Mouse (Mus musculus) cerebral cortex, adult 2 months (tissue): ENCODE measurements around the gene Fmnl2.

Experiments
- WGBS: fragments of 180-500 bp; shearing (Covaris S2); methylation state at CpG from one replicate; pipeline ENCODE4 v1.1.7; 2018; 5-methylcytosine and 5-hydroxymethylcytosine counted together

The Fmnl2 gene

DNA sequence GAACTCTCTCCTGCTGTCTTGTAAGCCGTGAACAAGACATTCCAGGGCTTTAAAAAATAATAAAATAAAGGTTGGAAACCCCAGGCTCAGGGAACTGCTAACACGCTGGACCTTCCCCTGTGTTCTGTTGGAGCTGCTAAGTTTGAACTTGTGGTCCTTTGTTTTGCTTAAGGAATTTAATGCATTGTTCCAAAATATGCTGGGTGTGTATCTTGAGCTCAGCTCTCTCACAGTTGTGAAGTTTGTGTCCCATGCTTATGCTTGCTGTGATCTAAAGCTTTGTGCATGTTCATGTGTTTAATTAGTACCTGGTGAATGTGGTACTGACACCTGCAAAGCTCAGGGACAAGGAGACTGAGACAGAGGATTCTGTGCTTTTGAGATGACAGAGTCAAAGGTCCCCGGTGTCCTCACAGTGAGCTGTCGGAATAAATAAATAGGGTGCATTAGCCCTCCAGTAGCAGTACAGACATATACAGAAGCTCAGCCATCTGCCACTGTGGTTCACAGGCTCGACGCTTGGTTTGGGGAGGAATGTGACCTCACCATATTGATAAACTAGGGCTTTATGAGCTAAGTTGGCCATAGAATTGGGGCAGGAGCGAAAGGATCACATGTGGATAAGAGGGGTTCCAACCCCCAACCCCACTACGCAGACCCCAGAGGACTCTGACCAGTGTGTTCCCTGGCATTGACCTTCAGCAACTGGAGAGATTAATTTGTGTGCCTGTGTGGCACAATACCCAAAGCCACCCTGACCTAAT, 100.3 kb downstream of the Fmnl2 start:
- WGBS = 76% methylated on average over 8 of the region's 8 CpGs

DNA sequence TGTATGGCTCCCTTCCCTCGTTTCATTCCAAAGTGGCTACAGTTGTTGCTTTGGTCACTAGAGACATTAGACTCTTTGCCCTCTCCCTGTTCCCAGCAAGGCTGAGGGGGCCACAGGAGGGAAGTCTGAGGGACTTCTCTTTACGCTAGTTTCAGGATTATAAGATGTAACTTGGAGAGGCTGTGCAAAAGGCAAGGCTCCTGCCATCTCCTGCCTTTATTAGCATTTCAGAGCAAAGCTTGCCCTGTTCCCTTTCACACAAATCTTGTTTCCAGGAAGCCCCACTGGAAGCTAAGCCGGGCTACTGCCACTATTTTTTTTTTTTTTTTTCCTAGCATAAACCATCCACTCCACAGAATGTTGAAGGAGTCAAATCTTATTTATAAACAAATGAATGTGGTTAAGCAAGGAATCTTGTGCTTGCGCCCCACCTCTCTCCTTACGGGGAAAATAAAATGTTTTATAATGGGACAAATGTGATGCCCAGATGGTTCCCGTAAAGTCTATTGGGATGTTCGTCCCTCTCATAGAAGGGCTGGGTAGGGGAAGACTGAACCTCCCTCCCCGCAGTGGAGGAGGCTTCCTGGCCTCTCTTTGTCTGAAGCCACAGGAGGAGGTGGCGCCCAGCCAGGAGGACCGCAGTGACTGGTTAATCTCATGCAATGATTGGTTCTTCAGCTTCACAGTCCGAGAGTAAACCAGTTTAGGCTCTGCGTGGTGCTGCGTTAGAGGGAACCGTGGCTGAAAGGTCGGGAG, 101.1 kb downstream of the Fmnl2 start:
- 26% methylated on average over 15 of the region's 15 CpGs for WGBS

DNA sequence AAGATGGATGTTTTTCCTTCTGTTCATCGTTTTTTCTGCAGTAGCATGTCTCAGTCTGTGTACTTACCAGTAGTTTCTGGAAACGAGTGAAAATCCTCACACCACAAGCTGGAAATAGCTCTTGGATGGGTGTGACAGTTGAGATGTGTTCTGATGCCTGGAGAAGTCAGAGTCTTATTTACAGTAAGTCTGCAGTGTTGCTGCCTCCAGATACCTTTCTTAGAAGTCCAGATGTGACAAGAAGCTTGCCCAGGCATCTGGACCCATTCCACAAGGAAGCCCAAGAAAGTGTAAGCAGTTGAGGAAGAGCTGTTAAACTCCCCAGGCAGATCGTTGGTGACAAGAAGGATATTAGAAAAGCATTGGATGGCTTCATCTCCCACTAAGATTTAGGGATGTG, 102.3 kb downstream of the Fmnl2 start:
- 26% methylated on average over 3 of the region's 3 CpGs for WGBS

DNA sequence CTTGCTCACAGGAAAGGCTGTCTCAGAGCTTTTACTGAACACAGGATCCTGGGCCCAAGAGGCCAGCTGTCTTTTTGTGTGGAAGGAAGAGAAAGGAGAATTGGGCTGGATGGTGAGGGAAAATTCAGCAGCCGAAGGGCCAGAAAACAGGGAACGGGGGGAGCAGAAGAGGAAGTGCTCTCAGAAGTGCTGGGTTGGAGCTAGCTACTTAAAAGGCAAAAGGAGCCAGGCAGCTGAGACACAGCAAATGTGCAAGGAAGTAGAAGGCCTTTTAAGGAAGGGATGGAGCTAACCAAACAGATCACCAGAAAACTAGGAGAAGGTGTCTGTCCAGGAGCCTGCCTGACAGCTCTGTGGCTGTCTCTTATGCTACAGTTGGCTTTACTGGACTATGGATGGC, 103.0 kb downstream of the Fmnl2 start:
- WGBS = 43% methylated on average over 2 of the region's 2 CpGs

DNA sequence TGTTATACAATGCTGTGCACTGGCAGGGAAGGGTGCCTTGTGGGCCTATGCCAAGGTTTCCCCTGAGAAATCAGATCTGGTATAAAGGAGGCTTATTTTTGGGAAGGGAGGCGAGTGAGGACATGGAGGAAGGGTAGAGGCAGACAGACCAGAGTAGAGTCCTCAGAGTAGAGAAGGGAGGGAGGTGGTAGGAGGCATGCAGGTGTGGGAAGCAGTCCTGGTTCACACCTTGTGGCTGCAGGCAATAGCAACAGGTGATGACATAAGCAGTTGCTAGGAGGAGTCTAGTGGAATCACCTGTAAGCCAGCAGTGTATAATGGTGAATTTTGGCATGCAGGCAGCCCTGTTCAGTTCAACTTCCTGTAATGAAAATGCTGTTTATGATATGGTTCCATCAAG, 105.8 kb downstream of the Fmnl2 start:
- WGBS = 45% methylated on average over 1 of the region's 1 CpGs

DNA sequence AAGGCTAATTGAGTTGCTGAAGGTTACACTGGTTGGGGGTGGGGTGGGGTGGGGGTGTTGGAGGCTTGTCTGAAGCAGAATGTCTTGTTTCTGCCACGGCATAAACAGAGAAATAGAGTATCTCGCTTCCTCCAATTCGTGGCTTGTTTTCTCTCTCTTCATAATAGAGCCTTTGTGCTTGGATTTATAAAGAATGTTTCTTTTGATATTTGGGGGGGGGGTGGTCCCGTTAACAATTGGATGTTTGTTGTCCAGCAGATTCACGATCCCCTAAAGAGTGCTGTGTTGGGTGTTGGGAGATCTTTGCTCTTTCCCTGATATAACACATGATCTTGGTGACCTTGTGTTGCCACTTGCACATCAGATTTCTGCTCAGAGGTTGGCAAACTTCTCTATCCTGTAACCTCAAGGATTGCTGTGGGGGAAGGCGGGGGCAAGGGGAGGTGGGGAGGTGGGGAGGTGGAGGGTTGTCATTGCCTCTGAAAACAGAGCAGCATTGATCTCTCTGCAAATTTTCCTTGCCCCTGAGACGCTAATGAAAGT, 106.8 kb downstream of the Fmnl2 start:
- WGBS = 56% methylated on average over 7 of the region's 7 CpGs

DNA sequence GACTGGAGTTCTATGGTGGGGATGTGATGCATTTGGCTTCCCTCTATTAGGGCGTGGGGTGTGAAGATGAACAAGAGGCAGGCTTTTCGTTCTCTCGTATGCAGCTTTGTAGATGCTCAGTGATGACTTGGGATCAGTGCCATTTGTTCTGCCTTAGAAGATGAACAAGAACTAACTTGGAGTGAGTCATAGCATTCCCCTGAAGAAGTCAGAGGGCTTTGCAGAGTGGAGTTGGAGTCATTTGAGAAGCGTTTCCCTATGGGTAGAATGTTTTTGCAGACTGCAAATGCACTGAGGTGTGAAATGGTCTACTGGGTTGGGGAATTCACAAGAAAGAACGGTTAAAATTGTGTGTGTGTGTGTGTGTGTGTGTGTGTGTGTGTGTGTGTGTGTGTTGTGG, 108.6 kb downstream of the Fmnl2 start:
- WGBS = 48% methylated on average over 5 of the region's 5 CpGs

DNA sequence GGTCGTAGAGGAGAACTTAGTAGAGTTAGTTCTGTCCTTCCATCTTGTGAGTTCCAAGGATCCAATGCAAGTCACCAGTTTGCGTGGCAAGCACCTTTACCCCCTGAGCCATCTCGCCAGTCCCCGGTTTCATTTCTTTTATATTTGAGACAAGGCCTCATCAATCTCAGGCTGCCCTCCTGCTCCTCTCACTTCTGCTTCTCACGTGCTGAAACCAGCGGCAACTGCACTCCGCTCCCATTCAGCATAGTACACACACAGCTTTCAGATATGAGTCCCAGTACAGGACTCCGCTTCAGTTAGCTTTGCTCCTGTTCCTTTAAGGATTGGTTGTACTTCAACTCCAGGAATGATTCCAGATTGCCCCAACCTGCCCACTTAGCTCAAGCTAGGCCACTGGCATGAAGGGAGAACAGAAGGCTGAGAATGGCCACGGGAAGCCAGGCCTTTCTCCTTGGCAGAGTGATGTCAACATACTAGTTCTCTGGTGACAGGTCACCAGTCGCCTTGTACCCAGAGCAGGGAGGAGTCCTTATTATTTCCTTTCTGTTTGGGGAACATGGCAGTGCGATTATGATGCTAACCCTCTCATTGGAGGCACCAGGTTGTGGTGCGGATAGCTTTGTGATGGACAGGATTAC, 109.3 kb downstream of the Fmnl2 start:
- WGBS = 85% methylated on average over 12 of the region's 12 CpGs

DNA sequence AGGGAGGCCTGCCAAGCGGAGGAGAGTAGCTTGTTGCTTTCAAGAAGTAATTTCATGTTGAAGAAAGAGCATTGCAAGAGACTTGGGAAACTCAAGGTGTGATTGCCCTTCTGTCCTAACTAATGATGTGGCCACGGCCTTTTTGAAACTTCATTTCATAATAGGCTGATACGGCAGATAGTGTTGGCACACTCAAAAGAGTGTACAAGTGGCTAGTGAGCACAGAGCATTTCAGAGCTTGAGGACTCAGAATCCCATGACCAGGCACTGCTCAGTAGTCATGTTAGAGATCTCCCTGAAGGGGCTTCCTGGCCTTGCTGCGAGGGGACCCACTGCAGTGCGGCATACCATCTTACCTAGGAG, 109.8 kb downstream of the Fmnl2 start:
- 93% methylated on average over 5 of the region's 5 CpGs for WGBS

DNA sequence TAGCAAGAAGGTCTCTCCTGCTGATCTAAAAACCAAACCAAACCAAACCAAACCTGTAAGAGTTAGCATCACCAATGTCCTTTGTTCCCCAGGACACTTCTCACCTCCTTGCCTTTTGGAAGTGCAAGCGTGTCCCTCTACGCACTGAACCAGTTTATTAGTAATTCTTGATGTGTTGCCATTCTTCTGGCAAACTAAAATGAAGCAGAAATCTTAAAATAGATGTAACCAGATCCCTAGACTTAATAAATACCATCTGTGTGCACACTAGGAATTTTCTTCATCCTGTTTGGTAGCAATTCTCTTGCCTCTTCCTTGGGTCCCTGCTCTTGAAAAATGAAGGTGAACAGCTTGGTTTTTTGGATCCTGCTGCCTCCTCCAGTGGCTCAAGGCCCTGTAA, 111.2 kb downstream of the Fmnl2 start:
- WGBS = 90% methylated on average over 2 of the region's 2 CpGs

DNA sequence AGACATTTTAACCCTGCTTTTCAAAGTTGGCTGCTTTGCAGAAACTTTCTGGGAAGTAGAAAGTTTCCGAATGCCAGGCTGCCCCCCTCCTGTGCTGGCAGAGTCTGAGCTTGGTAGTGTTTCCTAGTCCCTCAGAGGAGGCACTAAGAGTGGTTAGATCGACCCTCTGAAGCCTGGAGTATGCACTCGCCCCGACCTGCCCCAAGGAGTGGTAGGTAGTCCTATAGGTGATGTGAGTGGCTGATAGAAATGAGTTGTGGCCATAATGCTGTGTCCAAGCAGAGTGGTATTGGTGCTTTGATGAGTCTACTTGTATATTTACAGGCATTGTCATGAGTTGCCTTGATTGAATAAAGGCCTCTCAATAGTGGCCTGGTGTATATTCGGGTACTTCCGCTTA, 116.4 kb downstream of the Fmnl2 start:
- WGBS = 86% methylated on average over 6 of the region's 6 CpGs

DNA sequence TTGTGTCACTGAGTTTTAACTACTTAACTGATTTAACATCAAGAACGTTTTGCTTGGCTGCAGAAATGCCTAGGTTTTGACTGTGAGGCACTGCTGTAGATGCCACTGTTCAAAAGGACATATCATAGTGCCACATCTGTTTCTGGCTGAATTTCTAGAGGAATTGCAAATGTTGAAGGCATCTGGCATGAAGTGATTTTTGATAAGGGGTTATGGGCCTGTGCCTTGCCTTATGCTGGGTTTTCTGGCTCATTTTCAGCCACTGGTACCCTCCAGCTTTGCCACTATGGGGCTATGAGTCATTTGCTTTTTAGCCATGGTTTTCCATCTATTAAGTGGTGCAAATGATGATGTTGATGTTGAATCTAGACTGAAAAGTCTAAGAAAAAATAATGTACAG, 117.1 kb downstream of the Fmnl2 start:
- 70% methylated on average over 1 of the region's 1 CpGs for WGBS

DNA sequence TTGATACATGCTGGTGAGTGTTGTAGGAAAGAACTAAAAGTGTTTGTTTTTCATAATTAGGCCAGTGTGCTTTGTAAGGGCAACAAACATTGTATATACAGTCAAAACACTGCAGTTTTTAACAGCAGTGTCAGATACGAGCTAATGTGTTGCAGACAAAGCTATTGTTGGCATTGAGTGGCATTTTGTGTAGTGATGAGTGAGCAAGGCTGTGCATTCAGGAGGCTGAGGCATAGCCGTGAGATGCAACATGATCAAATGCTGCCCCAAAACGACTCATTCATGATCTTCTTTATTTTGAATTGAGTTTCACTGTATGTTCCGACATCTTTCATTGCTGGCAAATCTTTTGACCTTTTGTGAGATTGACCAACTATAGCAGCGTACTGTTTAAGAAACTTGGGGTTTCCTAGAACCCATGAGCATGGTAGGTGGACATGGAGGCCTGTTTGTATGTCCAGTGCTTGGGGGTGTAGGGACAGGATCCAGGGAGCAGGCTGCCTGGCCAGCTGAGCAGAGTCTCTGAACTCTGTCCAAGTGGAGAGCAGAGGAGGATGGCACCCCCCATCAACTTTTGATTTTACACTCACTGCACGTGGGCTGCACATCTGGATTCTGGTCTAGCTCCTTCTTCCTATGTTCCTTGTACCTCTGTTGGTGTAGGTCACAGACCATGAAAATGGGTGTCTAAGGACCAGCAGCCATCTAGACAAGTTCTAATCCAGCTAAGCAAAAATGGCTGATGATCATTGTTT, 120.4 kb downstream of the Fmnl2 start:
- 61% methylated on average over 6 of the region's 6 CpGs for WGBS

DNA sequence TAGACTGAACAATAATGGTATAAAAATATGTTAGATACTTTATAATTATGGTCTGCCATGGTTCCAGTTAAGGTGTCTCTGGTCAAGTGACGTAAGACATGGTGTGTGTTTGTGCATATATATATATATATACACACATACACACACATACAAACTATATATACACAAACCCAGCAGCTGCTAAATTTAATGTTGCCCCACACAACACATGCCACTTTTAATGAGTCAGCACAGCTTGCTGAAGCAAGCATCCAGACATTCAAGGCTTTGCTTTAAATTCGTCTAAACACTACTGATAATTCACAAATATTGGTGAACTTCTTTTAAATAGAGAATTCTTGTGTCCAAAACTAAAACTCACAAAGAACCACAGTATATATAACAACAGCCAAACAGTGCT, 121.1 kb downstream of the Fmnl2 start:
- 34% methylated on average over 2 of the region's 2 CpGs for WGBS

DNA sequence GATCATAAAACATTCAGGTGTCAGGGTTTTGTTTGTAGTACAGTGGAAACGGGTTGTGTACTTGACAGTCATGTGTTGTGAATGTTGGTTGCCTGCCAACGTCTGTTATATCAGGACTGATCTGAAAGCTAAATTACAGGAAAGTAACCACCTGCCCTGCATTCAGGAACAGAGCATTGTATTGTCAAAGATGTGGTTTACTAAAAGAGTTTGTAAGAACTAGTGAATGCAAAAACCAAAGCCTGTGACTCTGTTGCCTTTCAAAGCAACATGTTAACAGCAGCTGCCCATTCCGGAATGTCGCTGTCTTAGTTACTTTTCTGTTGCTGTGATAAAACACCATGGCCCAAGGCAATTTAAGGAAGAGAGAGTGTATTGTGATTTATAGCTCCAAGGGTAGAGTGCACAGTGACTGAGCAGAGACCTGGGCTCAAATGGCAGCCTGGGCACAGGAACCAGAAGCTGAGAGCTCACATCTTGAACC, 121.7 kb downstream of the Fmnl2 start:
- WGBS = 38% methylated on average over 4 of the region's 4 CpGs

DNA sequence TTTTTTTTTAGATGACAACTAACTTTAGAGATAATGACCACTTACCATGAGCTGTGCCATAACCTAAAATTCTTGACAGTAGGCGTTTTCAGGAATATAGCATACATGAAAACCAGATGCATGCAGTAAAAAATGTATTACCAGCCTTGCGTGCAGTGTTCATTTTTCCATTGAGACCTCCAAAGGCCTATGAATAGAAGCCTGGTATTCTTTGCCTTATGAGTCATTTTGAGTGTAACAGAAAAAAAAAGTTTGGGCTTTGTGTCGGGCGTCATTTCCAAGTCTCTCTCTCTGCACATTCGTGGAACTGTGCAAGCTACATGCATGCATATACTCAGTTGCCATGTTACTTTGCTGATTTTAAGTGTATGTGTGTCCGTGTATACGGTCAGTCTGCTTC, 123.5 kb downstream of the Fmnl2 start:
- WGBS = 53% methylated on average over 7 of the region's 7 CpGs

DNA sequence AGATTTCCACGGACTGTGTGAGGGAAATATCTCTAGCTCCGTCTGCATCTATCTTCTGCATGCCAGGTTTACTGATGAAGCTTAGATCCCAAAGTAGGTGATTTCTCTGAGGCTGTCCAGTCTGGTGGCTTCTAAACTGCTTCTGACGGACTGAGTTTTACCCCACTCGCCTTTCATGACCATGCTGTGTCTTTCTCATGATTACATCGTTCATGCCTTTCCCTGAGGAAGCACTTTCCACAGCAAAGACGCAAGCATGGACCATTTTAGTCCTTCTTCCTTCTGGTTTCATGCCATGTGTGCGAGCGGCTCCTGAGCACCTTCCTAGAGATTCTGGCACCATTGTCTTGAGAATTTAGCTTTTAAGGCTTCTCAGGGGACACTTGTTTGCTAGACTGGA, 123.9 kb downstream of the Fmnl2 start:
- 72% methylated on average over 8 of the region's 8 CpGs for WGBS

DNA sequence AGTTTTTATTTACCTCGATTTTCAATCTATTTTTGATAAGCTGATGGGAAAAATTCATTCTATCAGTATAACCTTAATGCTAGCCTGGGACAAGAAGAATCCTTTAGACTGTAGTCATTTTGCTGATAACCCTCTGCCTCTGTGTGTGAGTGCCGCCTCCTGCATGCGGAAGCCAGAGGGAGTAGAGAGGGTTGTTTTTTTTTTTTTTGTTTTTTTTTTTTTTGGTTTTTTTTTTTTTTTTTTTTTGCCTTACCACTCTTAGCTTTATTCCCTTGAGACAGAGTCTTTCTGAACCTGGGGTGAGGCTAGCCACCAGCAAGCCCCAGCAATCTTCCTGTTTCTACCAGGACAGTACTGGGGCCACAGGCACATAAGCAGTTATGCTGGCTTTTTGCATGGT, 124.8 kb downstream of the Fmnl2 start:
- WGBS = 94% methylated on average over 3 of the region's 3 CpGs

DNA sequence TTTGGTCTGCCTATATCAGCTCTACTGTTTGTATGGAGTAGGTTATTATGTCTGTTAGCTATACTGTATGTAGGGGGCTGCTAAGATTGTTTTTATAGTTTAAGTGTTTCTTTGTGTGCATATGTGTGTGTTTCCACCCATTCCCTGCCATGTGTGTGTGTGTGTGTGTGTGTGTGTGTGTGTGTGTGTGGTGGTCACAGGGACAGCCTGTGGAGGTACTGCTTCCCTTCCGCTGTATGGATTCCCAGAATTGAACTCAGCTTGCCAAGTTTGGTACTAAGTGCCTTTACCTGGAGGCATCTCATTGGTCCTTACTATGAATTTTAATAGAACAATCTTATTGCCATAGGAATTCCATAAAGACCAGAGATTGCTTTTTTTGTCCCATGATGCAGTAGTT, 126.9 kb downstream of the Fmnl2 start:
- WGBS = 95% methylated on average over 1 of the region's 1 CpGs

DNA sequence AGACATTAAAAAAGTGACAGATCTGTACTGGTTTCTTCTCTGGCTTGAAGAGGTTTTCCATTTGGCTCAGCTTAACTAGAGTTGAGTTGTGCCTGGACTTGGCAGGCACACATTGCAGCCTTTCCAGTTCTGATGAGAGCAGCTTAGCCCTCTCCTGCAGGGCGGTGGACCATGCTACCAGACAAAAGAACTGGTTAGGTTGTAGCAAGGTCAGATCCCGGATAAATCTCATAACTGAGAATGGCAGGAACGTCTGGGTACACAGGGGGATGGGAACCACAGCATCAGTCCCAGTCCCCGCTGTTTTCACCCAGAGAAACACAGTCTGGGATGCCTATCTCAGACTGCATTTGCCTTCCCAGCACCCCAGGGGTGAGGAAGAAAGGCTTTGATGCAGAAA, 127.5 kb downstream of the Fmnl2 start:
- 37% methylated on average over 4 of the region's 4 CpGs for WGBS

DNA sequence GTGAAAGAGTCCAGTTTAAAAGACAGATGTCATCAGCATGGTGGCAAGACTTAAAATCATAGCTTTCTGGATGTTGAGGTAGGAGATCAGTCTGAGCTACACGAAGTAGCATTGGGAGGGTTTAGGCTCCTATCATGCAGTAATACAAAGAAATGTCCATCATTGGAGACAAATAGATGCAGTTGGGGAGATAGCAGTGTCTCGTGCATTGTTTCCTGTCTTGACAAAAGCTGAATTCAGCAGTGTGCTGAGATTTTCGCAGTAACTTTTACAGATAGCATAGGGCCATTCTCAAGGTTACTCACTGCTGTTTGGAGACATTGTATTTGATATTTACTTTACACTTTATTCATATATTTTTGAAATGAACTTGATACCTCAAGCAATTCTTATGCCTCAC, 128.7 kb downstream of the Fmnl2 start:
- WGBS = 78% methylated on average over 3 of the region's 3 CpGs

DNA sequence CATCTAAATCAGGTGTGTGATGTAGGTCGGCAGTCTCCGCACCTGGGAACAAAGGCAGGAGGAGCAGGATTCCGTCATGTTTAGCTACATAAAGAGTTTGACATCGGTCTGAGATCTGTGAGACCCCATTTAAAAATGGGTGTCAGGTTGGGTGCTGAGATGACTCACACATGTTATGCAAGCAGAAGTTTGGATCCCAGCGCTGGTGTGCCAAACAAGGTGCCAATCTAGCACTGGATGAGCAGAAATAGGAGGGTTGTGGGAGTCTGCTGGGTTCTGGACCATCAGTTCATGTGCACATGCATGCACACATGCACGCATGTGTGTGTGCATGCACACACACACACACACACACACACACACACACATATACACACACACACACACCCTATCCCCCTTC, 129.4 kb downstream of the Fmnl2 start:
- 78% methylated on average over 6 of the region's 6 CpGs for WGBS
